ENCODE assay signal across 11 mouse cellular contexts in the genomic region with DNA sequence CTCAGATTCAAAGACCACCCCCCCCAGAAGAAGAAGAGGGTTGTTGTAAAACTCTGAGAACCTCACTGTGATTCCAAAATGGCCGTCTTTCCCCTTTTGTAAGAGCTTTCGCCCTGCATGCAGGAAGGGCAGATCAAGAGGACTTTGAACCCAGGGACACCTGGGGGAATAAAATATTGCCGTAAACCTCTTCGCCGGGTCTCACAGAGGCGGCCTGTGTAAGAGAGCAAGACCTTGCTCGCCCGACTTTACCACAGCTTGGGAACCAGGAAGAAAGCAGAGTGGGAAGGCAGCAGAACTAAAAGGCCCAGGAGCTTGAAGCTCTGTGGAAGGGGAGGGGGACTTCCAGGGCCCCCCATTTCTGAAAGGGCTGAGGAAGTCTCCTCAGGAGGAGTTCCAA. TPM values are rescaled to one million over a fixed set of nuclear protein-coding genes. Genes with fewer than 3 reads are reported as not detected.
DNase-seq lines count a peak whose midpoint lies in the region; ATAC-seq and TF ChIP-seq lines count a peak whose summit lies in the region.
"Had no signal": no experiment of that assay in that cellular context is flagged by ENCODE, and none has a peak within 500 bp of the region (broad histone marks: within the 10 kb centered on the region; RNA-seq: fewer than 3 reads in every experiment).

No protein-coding gene starts in this region.

- H3K4me3 ChIP-seq in heart, embryonic 10.5 days = no peak overlapping the region
- H3K4me3 ChIP-seq in left cerebral cortex, adult 2 months = no peak overlapping the region
- no peak overlapping the region for H3K4me3 ChIP-seq in forebrain, embryonic 15.5 days
- H3K4me3 ChIP-seq in olfactory bulb, adult 2 months (ENCODE audit: insufficient read depth, low read depth, low read length) = no peak overlapping the region
- H3K4me3 ChIP-seq: hindbrain, embryonic 15.5 days had no signal

- no peaks in the 10 kb centered on the region; the same call in 1 of the 2 replicates for H3K36me3 ChIP-seq in heart, embryonic 10.5 days
- no peaks in the 10 kb centered on the region for H3K36me3 ChIP-seq in forebrain, embryonic 15.5 days
- H3K36me3 ChIP-seq: hindbrain, embryonic 15.5 days had no signal

- no peak for DNase-seq in heart, embryonic 10.5 days (ENCODE audit: low spot score)
- no peak for DNase-seq in heart, postnatal 36 days
- DNase-seq in left cerebral cortex, adult 2 months (ENCODE audit: extremely low spot score in 1 of 2, low spot score in 2 of 2) = no peak
- DNase-seq in left cerebral cortex, adult 11 months (ENCODE audit: low spot score) = no peak
- no peak for DNase-seq in left cerebral cortex, postnatal 25 days (ENCODE audit: low spot score in 2 of 2)
- DNase-seq in adrenal gland, postnatal 25 days = no peak
- DNase-seq: adrenal gland, postnatal 14 days; cerebellum, adult 8-10 months had no signal

- H3K27me3 ChIP-seq in heart, embryonic 10.5 days (ENCODE audit: insufficient read depth, poor library complexity, severe bottlenecking) = no peaks in the 10 kb centered on the region
- no peaks in the 10 kb centered on the region for H3K27me3 ChIP-seq in forebrain, embryonic 15.5 days
- H3K27me3 ChIP-seq: hindbrain, embryonic 15.5 days had no signal

- H3K9me3 ChIP-seq in heart, embryonic 10.5 days = 0 out of 2 replicates have a peak, but pooled peaks cover 8% of the 10 kb centered on the region
- no peaks in the 10 kb centered on the region for H3K9me3 ChIP-seq in forebrain, embryonic 15.5 days
- H3K9me3 ChIP-seq: hindbrain, embryonic 15.5 days had no signal

- peaks cover 43% of the 10 kb centered on the region for H3K4me1 ChIP-seq in heart, embryonic 10.5 days
- H3K4me1 ChIP-seq in forebrain, embryonic 15.5 days = peaks cover 30% of the 10 kb centered on the region
- H3K4me1 ChIP-seq in olfactory bulb, adult 2 months (ENCODE audit: control insufficient read depth, insufficient read depth, low read length) = peaks cover 65% of the 10 kb centered on the region

- no peak for ATAC-seq in forebrain, embryonic 15.5 days (replicated peaks)

- no peak for TF ChIP-seq POLR2A in olfactory bulb, adult 2 months (IDR thresholded peaks at IDR 0.05; ENCODE audit: insufficient read depth, low read depth, low read length)

- WGBS in heart, embryonic 10.5 days = 85% methylated on average over 8 of the region's 8 CpGs
- WGBS in forebrain, embryonic 15.5 days = 87% methylated on average over 8 of the region's 8 CpGs
- WGBS in olfactory bulb, adult 2 months = 59% methylated on average over 8 of the region's 8 CpGs

- peak overlapping the region; percentile 85 for H3K27ac ChIP-seq in heart, embryonic 10.5 days
- H3K27ac ChIP-seq in left cerebral cortex, adult 2 months = peak overlapping the region; percentile 93
- H3K27ac ChIP-seq in forebrain, embryonic 15.5 days (replicated peaks) = peak overlapping the region; percentile 71
- H3K27ac ChIP-seq in olfactory bulb, adult 2 months (ENCODE audit: insufficient read depth, low read depth, low read length) = peak overlapping the region; percentile 93
- H3K27ac ChIP-seq: hindbrain, embryonic 15.5 days had no signal

- no peak overlapping the region for H3K4me2 ChIP-seq in forebrain, embryonic 15.5 days (replicated peaks)
- H3K4me2 ChIP-seq: hindbrain, embryonic 15.5 days had no signal

- peak overlapping the region; percentile 10; the same call in 1 of the 2 replicates for H3K9ac ChIP-seq in forebrain, embryonic 15.5 days (replicated peaks)
- H3K9ac ChIP-seq: hindbrain, embryonic 15.5 days had no signal

- intact Hi-C loops in heart, postnatal 36 days (cut with DNase I) = no loop called here
- intact Hi-C loops in left cerebral cortex, adult 2 months (cut with DNase I) = no loop called here
- intact Hi-C loops in left cerebral cortex, postnatal 25 days (cut with DNase I) = loop anchor here (1.0 kb wide), 1 partner anchor 22 kb away; no protein-coding TSS in a partner anchor

- no peak for TF ChIP-seq CTCF in left cerebral cortex, adult 2 months (IDR thresholded peaks at IDR 0.05)
- no peak for TF ChIP-seq CTCF in olfactory bulb, adult 2 months (IDR thresholded peaks at IDR 0.05; ENCODE audit: insufficient read depth, low read depth, low read length)

RNA-seq across cellular contexts. Expression of gene Atp23, which starts 34.0 kb away (rescaled TPM):
- polyA plus RNA-seq in heart, embryonic 10.5 days (2016; fragmentation: Nextera tagmentation; extraction: Ambion mirVana) = 10.8 and 15.4 TPM in 2 replicates
- total RNA-seq in heart, postnatal 36 days (2021) = 1 to 10 TPM; 3.6 to 4.4 TPM
- total RNA-seq in left cerebral cortex, adult 2 months (2021) = 10 to 100 TPM; 11.7 TPM
- 9.2 and 11.9 TPM in 2 replicates for polyA plus RNA-seq in forebrain, embryonic 15.5 days (2015; fragmentation: Nextera tagmentation; extraction: Ambion mirVana)
- polyA plus RNA-seq in olfactory bulb, adult 2 months (2012; ENCODE audit: insufficient read depth, insufficient read length, low replicate concordance, missing spikeins) = not detected in 2 replicates
- total RNA-seq in left cerebral cortex, postnatal 25 days (2021) = 1 to 10 TPM; 9.2 to 9.7 TPM
- total RNA-seq in adrenal gland, postnatal 25 days (2021) = 7.6 and 9.5 TPM in 2 replicates

RNA-seq across cellular contexts. Expression of gene Ctdsp2, which starts 43.4 kb away (rescaled TPM):
- 37.8 and 46.2 TPM in 2 replicates for polyA plus RNA-seq in heart, embryonic 10.5 days (2016; fragmentation: Nextera tagmentation; extraction: Ambion mirVana)
- 100 to 1,000 TPM; 131 to 136 TPM for total RNA-seq in heart, postnatal 36 days (2021)
- total RNA-seq in left cerebral cortex, adult 2 months (2021) = 10 to 100 TPM; 79.4 to 83.8 TPM
- polyA plus RNA-seq in forebrain, embryonic 15.5 days (2015; fragmentation: Nextera tagmentation; extraction: Ambion mirVana) = 26.0 and 26.9 TPM in 2 replicates
- polyA plus RNA-seq in olfactory bulb, adult 2 months (2012; ENCODE audit: insufficient read depth, insufficient read length, low replicate concordance, missing spikeins) = not detected in 2 replicates
- total RNA-seq in left cerebral cortex, postnatal 25 days (2021) = 10 to 100 TPM; 69.2 to 80.7 TPM
- 125 and 197 TPM in 2 replicates for total RNA-seq in adrenal gland, postnatal 25 days (2021)
